Mouse (Mus musculus): Measurements from ENCODE around the gene Mapre1. TPM values are rescaled to one million over a fixed set of nuclear protein-coding genes. Genes with fewer than 3 reads are reported as not detected.

Gene Mapre1
- polyA plus RNA-seq, 1 experiment from 2014 or later = 79.2 TPM

DNA sequence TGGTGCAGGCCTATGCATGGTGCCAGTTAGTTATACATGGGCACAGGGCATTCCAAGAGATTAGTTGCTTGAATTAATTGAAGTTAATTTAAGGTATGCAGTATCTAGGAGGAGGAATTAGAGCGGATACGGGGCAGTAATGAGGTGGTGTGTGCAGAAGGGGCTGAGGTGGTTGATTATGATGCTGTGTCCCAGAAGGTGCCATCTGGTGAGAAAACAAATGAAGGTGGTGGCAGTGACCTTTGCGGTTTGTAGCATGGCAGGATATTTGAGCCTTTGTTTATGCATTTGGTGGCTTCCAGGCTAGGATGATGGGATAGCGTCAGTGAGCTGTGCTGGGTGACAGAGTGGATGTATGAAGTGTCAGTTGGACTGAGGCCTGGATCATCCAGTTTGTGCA is 15.8 kb upstream of the Mapre1 start:
- TF ChIP-seq CTCF (IDR thresholded peaks at IDR 0.05; ENCODE audit: low read depth) (no peak), EP300 (IDR thresholded peaks at IDR 0.05; ENCODE audit: low read depth) (no peak)
- Histone ChIP-seq H3K4me1 (ENCODE audit: insufficient read depth) (no peaks in the 10 kb centered on the region), H3K9me3 (ENCODE audit: low read length) (no peaks in the 10 kb centered on the region), H3K9ac (replicated peaks) (no peak overlapping the region), H3K36me3 (replicated peaks; ENCODE audit: insufficient read depth, low read length) (no peaks in the 10 kb centered on the region), H3K4me2 (ENCODE audit: low read depth, low read length) (no peak overlapping the region), H3K27ac (ENCODE audit: low read depth) (no peak overlapping the region), H3K27me3 (ENCODE audit: insufficient read depth, low read length) (no peaks in the 10 kb centered on the region), H3K4me3 (ENCODE audit: low read depth, low read length) (no peak overlapping the region)
- WGBS (ENCODE audit: insufficient replicate concordance) = 91% methylated on average over 4 of the region's 4 CpGs
- DNase-seq (no peak), ATAC-seq (no peak)

DNA sequence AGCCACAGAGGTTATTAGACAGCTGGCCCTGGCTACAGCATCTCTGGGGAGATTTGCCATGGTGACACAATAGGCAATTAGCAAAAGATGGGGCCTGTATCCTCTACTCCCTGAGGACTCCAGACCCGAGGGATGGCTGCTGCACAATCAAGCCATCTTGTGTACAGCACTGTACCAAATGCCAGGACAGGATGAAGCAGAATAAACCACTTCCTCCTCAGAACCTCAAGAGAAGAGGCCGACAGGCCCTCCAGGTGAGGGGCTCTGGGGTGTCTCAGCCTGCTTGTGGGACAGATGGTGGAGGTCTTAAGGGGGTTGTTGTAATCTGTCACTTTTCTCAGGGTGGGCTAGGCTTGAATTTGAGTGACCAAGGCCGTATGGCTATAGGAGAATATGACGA is 7.0 kb upstream of the Mapre1 start:
- Histone ChIP-seq H3K4me1 (ENCODE audit: insufficient read depth) (no peaks in the 10 kb centered on the region), H3K9me3 (ENCODE audit: low read length) (no peaks in the 10 kb centered on the region), H3K27ac (ENCODE audit: low read depth) (no peak overlapping the region), H3K36me3 (replicated peaks; ENCODE audit: insufficient read depth, low read length) (no peaks in the 10 kb centered on the region), H3K4me2 (ENCODE audit: low read depth, low read length) (no peak overlapping the region), H3K27me3 (ENCODE audit: insufficient read depth, low read length) (no peaks in the 10 kb centered on the region), H3K9ac (replicated peaks) (no peak overlapping the region), H3K4me3 (ENCODE audit: low read depth, low read length) (no peak overlapping the region)
- no peak for ATAC-seq
- TF ChIP-seq CTCF (IDR thresholded peaks at IDR 0.05; ENCODE audit: low read depth) (no peak), EP300 (IDR thresholded peaks at IDR 0.05; ENCODE audit: low read depth) (no peak)
- 45% methylated on average over 4 of the region's 4 CpGs for WGBS (ENCODE audit: insufficient replicate concordance)
- DNase-seq = no peak

DNA sequence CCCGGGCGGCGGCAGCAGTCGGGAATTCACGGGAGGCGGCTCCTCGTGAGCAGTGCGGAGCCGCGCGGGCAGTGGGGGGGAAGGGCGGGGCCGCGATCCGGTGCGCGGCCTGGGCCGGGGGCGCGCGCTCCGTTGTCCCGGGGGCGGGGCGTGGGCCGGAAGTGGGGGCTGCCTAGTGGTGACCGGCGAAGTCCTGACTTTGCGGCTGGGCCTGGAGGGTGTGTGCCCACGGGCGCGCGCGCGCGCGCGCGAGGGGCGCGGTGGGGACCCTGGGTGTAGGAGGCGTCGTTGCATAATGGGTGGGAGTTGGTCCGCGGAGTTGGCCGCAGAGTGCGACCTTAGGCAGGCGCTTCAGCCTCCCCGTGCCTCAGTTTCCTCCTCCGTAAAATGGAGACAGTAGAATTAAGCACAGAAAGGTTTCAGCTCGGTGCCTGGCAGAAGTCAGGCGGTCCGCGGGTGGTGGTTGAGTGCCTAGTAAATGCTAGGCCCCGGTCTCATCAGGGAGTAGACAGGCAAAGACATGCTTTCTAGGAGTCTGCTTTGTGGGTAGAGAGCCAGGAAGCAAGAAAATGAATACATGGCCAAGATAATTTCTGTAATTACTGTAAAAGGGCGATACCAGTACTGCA is 477 bp downstream of the Mapre1 start:
- Histone ChIP-seq H3K27ac (ENCODE audit: low read depth) (peak overlapping the region; percentile 92), H3K4me2 (ENCODE audit: low read depth, low read length) (peak overlapping the region; percentile 86), H3K36me3 (replicated peaks; ENCODE audit: insufficient read depth, low read length) (peaks cover 8% of the 10 kb centered on the region; the same call in 1 of the 2 replicates), H3K27me3 (ENCODE audit: insufficient read depth, low read length) (no peaks in the 10 kb centered on the region), H3K4me1 (ENCODE audit: insufficient read depth) (peaks cover 38% of the 10 kb centered on the region), H3K9ac (replicated peaks) (peak overlapping the region; percentile 88), H3K4me3 (ENCODE audit: low read depth, low read length) (peak overlapping the region; percentile 82), H3K9me3 (ENCODE audit: low read length) (no peaks in the 10 kb centered on the region)
- WGBS (ENCODE audit: insufficient replicate concordance) = 2% methylated on average over 53 of the region's 56 CpGs
- DNase-seq = no peak
- peak; percentile 81 for ATAC-seq
- TF ChIP-seq EP300 (IDR thresholded peaks at IDR 0.05; ENCODE audit: low read depth) = no peak
- TF ChIP-seq CTCF (IDR thresholded peaks at IDR 0.05; ENCODE audit: low read depth) = no peak

DNA sequence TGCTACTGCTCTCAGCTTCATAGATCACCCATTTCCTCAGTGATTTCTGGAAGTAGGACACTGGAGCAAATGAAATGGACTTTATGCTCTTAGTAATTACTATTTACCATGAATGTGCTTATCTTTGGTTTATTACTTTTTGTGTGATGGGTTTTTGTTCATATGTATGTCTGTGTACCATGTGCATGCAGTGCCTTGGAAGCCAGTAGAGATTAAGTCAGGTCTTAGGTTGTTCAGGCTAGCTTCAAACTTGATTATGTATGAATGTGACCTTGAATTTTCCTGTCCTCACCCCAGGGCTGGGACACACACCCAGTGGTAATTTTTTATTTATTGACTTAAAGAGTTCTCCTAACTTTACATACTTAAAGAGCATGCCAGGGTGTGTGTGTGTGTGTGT is 6.9 kb downstream of the Mapre1 start:
- TF ChIP-seq EP300 (IDR thresholded peaks at IDR 0.05; ENCODE audit: low read depth) (no peak), CTCF (IDR thresholded peaks at IDR 0.05; ENCODE audit: low read depth) (no peak)
- Histone ChIP-seq H3K4me1 (ENCODE audit: insufficient read depth) (peaks cover 23% of the 10 kb centered on the region), H3K36me3 (replicated peaks; ENCODE audit: insufficient read depth, low read length) (peaks cover 22% of the 10 kb centered on the region)

DNA sequence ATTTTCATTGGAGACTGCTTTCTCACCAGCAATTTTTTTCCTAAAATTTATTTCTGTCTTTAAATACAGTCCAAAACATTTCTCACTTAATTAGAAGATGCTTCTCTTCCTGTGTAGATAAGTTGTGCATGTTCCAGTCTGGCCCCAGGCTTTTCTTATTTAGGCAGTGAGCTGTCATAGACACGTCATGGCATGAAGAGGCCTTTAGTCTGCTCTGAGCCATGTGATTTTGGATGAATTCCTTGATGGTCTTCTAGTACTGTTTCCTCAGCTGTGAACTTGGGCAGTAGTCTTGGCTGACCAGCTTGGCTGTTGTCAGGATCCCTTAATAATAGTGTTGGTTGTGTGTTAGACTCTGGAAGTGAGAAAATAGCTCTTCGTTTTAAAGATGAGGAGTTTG is 9.3 kb downstream of the Mapre1 start:
- Histone ChIP-seq H3K9ac (replicated peaks) (no peak overlapping the region), H3K27me3 (ENCODE audit: insufficient read depth, low read length) (no peaks in the 10 kb centered on the region), H3K4me2 (ENCODE audit: low read depth, low read length) (no peak overlapping the region), H3K4me1 (ENCODE audit: insufficient read depth) (peaks cover 3% of the 10 kb centered on the region), H3K27ac (ENCODE audit: low read depth) (no peak overlapping the region), H3K9me3 (ENCODE audit: low read length) (no peaks in the 10 kb centered on the region), H3K36me3 (replicated peaks; ENCODE audit: insufficient read depth, low read length) (peaks cover 28% of the 10 kb centered on the region), H3K4me3 (ENCODE audit: low read depth, low read length) (no peak overlapping the region)
- no peak for DNase-seq
- ATAC-seq = no peak
- 78% methylated on average over 2 of the region's 2 CpGs for WGBS (ENCODE audit: insufficient replicate concordance)
- no peak for TF ChIP-seq CTCF (IDR thresholded peaks at IDR 0.05; ENCODE audit: low read depth)
- TF ChIP-seq EP300 (IDR thresholded peaks at IDR 0.05; ENCODE audit: low read depth) = no peak

More for the DNA sequence above, 6.9 kb downstream of the Mapre1 start:
- Histone ChIP-seq H3K9ac (replicated peaks) (no peak overlapping the region), H3K27ac (ENCODE audit: low read depth) (no peak overlapping the region), H3K9me3 (ENCODE audit: low read length) (no peaks in the 10 kb centered on the region), H3K27me3 (ENCODE audit: insufficient read depth, low read length) (no peaks in the 10 kb centered on the region), H3K4me3 (ENCODE audit: low read depth, low read length) (no peak overlapping the region), H3K4me2 (ENCODE audit: low read depth, low read length) (no peak overlapping the region)
- ATAC-seq = no peak
- no peak for DNase-seq

DNA sequence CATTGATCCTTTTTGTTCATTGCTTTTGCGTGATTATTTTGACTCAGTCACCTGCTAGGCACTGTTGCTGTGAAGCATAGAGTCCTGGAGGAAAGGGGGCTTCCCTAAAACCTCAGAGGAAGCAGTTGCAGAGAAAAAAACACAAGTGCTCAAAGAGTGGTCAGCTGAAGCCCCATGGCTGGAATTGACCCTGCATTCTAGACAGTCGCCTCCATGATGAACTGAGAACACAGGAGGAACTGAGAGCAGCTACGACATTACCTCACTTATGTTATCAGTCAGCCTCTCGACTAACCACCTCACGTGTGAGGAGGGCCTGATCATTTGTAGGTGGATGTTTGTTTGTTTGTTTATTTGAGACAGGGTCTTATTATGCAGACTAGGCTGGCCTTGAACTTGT is 21.0 kb downstream of the Mapre1 start:
- TF ChIP-seq CTCF (IDR thresholded peaks at IDR 0.05; ENCODE audit: low read depth) (no peak), EP300 (IDR thresholded peaks at IDR 0.05; ENCODE audit: low read depth) (no peak)
- Histone ChIP-seq H3K4me2 (ENCODE audit: low read depth, low read length) (no peak overlapping the region), H3K4me3 (ENCODE audit: low read depth, low read length) (no peak overlapping the region), H3K27me3 (ENCODE audit: insufficient read depth, low read length) (no peaks in the 10 kb centered on the region), H3K27ac (ENCODE audit: low read depth) (no peak overlapping the region), H3K9ac (replicated peaks) (no peak overlapping the region), H3K9me3 (ENCODE audit: low read length) (no peaks in the 10 kb centered on the region), H3K4me1 (ENCODE audit: insufficient read depth) (no peaks in the 10 kb centered on the region), H3K36me3 (replicated peaks; ENCODE audit: insufficient read depth, low read length) (peaks cover 90% of the 10 kb centered on the region)
- DNase-seq (no peak), ATAC-seq (no peak)
- WGBS (ENCODE audit: insufficient replicate concordance) = 81% methylated on average over 5 of the region's 5 CpGs

DNA sequence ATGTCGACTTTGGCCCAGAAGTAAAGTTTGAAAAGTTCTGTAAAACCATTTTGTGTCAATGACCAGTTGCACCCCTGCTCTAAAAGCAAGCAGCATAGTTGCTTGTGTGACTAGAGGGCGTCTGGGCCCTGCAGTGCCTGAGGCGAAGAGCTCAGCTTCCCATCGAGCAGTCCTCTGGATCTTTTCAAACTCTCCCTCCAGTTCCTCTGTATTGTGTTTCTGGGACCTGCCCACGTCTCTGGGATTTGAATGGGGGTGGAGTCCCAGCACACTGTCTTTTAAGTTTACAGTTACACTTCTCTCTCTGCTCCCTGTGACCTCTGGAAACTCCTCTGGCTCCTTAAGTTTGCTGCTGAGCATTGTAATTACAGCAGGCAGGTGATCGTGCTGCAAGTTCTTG is 26.4 kb downstream of the Mapre1 start:
- H3K4me1 ChIP-seq (ENCODE audit: insufficient read depth) = no peaks in the 10 kb centered on the region
- H3K36me3 ChIP-seq (replicated peaks; ENCODE audit: insufficient read depth, low read length) = peaks cover 72% of the 10 kb centered on the region
- no peak overlapping the region for H3K9ac ChIP-seq (replicated peaks)
- TF ChIP-seq CTCF (IDR thresholded peaks at IDR 0.05; ENCODE audit: low read depth) = no peak
- no peaks in the 10 kb centered on the region for H3K27me3 ChIP-seq (ENCODE audit: insufficient read depth, low read length)
- DNase-seq = no peak
- no peak for ATAC-seq
- H3K4me3 ChIP-seq (ENCODE audit: low read depth, low read length) = no peak overlapping the region
- WGBS (ENCODE audit: insufficient replicate concordance) = 69% methylated on average over 6 of the region's 6 CpGs
- H3K4me2 ChIP-seq (ENCODE audit: low read depth, low read length) = no peak overlapping the region
- H3K9me3 ChIP-seq (ENCODE audit: low read length) = no peaks in the 10 kb centered on the region
- H3K27ac ChIP-seq (ENCODE audit: low read depth) = no peak overlapping the region
